Mouse (Mus musculus) liver, adult 2 months (tissue): Measurements from ENCODE around the gene Itgb1bp1. TPM values are rescaled to one million over a fixed set of nuclear protein-coding genes. Genes with fewer than 3 reads are reported as not detected.

ENCODE experiments used
- DNase-seq: peaks from one replicate; pipeline ENCODE4 v3.0.0-alpha.2; 2011; ENCODE audit warnings: low read depth, low spot score; ENCODE audit errors: extremely low read depth
- H3K27ac ChIP-seq: fragments of 200-500 bp; replicated peaks from 2 replicates; pipeline ENCODE4 v1.5.1; 2012; ENCODE audit warnings: low read depth, mild to moderate bottlenecking, control low read depth, inconsistent platforms, low read length; ENCODE audit not compliant: insufficient read depth
- H3K27me3 ChIP-seq: fragments of 200-500 bp; 2 replicates; pipeline ENCODE4 v1.6.1; 2012; ENCODE audit warnings: mild to moderate bottlenecking, moderate library complexity, low read length, inconsistent platforms; ENCODE audit not compliant: control insufficient read depth, insufficient read depth
- H3K36me3 ChIP-seq: fragments of 200-500 bp; 2 replicates; pipeline ENCODE4 v1.6.1; 2012; ENCODE audit warnings: low read length, inconsistent platforms; ENCODE audit not compliant: control insufficient read depth, insufficient read depth
- H3K4me1 ChIP-seq: fragments of 200-500 bp; 2 replicates; pipeline ENCODE4 v1.6.1; 2011; ENCODE audit warnings: low read length; ENCODE audit not compliant: control insufficient read depth, insufficient read depth
- H3K4me3 ChIP-seq: fragments of 200-500 bp; 2 replicates; pipeline ENCODE4 v1.5.1; 2011; ENCODE audit warnings: low read depth, mild to moderate bottlenecking, control low read depth, low read length, moderate library complexity; ENCODE audit not compliant: insufficient read depth
- H3K79me2 ChIP-seq: fragments of 200-500 bp; 2 replicates; pipeline ENCODE4 v1.6.1; 2012; ENCODE audit warnings: inconsistent platforms, mild to moderate bottlenecking, low read length, moderate library complexity; ENCODE audit not compliant: control insufficient read depth, insufficient read depth
- H3K9ac ChIP-seq: fragments of 200-500 bp; 2 replicates; pipeline ENCODE4 v1.6.1; 2012; ENCODE audit warnings: low read depth, mild to moderate bottlenecking, control low read depth, inconsistent platforms, low read length
- CTCF ChIP-seq: fragments of 200-500 bp; IDR thresholded peaks from 2 replicates; pipeline ENCODE4 v1.5.1; 2011; ENCODE audit warnings: low read depth, low read length, control low read depth
- POLR2A ChIP-seq: fragments of 200-500 bp; IDR thresholded peaks from 2 replicates; pipeline ENCODE4 v1.6.1; 2011; ENCODE audit warnings: low read length, control low read depth; ENCODE audit not compliant: insufficient read depth; ENCODE audit errors: extremely low read depth
- WGBS: fragments of 180-500 bp; shearing (Covaris S2); methylation state at CpG from one replicate; pipeline ENCODE4 v1.1.7; 2018; 5-methylcytosine and 5-hydroxymethylcytosine counted together
- polyA plus RNA-seq: library from polyadenylated mRNA; depleted of rRNA; stranded (reverse); fragments of >200 nt; gene quantifications from 2 replicates; pipeline ENCODE4 v1.2.3, GENCODE M21; 2012
- total RNA-seq: library from RNA; depleted of rRNA; stranded (reverse); fragments of >200 nt; gene quantifications from 2 replicates; pipeline ENCODE4 v1.2.3, GENCODE M21; 2014

Gene Itgb1bp1
- total and polyA plus RNA-seq, 2 experiments, result 7.0 to 17.3 TPM

DNA sequence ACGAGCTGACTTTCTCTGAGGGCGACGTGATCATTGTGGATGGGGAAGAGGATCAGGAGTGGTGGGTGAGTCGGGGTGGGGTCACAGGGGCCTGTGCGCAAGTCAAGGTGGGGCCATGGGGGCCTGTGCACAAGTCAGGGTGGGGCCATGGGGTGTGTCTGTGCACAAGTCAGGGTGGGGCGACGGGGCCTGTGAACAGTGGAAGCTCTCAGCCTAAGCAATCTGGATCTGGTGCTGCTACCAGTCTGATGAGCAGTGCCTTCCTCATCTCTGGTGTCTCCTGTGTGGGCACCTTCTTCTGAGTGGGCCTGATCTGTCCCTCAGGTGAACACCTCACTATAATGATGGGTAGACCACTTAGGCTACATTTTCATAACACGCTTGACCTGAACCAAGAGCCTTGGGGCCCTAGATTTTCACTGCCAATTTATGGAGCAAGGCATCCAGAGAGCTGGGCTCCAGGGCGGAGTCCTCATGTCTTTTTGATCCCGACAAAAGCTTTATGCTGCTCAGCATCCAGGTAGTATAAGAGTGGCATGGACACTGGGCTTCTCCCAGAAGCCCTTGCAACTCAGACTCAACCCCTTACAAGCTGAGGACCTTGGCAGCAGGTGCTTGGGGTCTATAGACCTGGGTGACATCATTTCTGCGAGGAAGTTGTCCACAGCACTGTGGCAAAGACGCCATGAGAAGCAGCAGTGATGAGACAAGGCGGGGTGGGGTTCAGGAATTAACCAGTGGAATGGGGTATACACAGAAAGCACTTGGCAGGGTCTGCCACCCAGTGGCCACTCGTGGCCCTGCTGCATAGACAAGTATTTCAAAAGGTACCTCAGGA, 19.9 kb downstream of the Itgb1bp1 start:
- H3K79me2 ChIP-seq, result no peaks in the 10 kb centered on the region
- no peak overlapping the region for H3K9ac ChIP-seq
- TF ChIP-seq CTCF (peak; percentile 84), POLR2A (no peak)
- DNase-seq, result no peak
- no peak overlapping the region for H3K27ac ChIP-seq
- H3K4me1 ChIP-seq, result peaks cover 4% of the 10 kb centered on the region; the same call in 1 of the 2 replicates
- no peak overlapping the region for H3K4me3 ChIP-seq
- H3K36me3 ChIP-seq, result peaks cover 15% of the 10 kb centered on the region
- 79% methylated on average over 14 of the region's 14 CpGs for whole genome bisulfite sequencing
- no peaks in the 10 kb centered on the region for H3K27me3 ChIP-seq

DNA sequence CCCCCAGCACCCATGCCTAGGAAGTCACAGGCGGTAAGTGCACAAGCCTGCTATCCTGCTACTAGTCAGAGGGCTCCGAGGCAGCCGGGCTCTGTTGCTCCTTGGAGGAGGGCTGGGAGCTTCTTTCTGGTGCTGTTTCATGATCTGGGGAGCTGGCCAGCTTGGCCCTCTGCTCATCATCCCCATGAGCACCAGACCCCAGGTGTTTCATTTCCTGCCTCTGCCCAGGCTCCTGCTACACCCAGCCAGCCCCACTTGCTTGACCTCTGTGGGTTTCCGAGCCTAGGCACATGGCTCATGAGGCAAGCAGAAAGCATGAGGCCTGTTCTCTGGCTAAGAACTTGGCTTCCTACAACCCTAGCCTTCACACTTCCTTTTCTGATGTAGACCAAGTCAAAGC, 20.6 kb downstream of the Itgb1bp1 start:
- no peaks in the 10 kb centered on the region for H3K79me2 ChIP-seq
- no peak overlapping the region for H3K27ac ChIP-seq
- TF ChIP-seq POLR2A (no peak), CTCF (no peak)
- no peak overlapping the region for H3K4me3 ChIP-seq
- H3K4me1 ChIP-seq, result peaks cover 4% of the 10 kb centered on the region; the same call in 1 of the 2 replicates
- peaks cover 8% of the 10 kb centered on the region for H3K36me3 ChIP-seq
- no peak overlapping the region for H3K9ac ChIP-seq
- H3K27me3 ChIP-seq, result no peaks in the 10 kb centered on the region
- WGBS, result 87% methylated on average over 4 of the region's 4 CpGs
- DNase-seq, result no peak

DNA sequence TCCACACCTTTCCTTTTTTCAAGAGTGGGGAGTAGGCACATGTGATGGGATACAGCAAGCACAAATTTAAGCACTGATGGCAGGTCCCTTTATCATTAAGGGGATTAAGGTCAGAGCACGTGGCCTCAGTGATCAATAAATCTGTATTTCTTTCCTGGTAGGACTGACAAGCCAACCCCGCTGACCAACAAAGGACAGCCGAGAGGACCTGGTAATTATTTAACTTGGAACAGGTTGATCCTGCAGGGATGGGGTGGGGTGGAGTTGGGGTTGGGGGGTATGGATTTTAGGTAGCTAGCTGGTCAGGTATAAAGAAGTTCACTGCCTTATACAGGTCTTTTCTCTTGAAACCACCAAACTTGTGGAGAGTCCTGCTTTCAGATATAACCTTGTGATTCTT, 21.1 kb downstream of the Itgb1bp1 start:
- H3K4me3 ChIP-seq, result no peak overlapping the region
- TF ChIP-seq POLR2A, result no peak
- TF ChIP-seq CTCF, result no peak
- peak; percentile 30 for DNase-seq
- WGBS, result 23% methylated on average over 3 of the region's 3 CpGs
- peaks cover 3% of the 10 kb centered on the region; the same call in 1 of the 2 replicates for H3K36me3 ChIP-seq
- no peaks in the 10 kb centered on the region for H3K79me2 ChIP-seq
- H3K27me3 ChIP-seq, result no peaks in the 10 kb centered on the region
- H3K9ac ChIP-seq, result no peak overlapping the region
- H3K4me1 ChIP-seq, result peaks cover 4% of the 10 kb centered on the region; the same call in 1 of the 2 replicates
- H3K27ac ChIP-seq, result peak overlapping the region; percentile 33; the same call in 1 of the 2 replicates

- peaks cover 4% of the 10 kb centered on the region; the same call in 1 of the 2 replicates for H3K4me1 ChIP-seq
- H3K79me2 ChIP-seq, result no peaks in the 10 kb centered on the region
- TF ChIP-seq CTCF (no peak), POLR2A (no peak)
- H3K36me3 ChIP-seq, result peaks cover 3% of the 10 kb centered on the region; the same call in 1 of the 2 replicates
- 69% methylated on average over 5 of the region's 5 CpGs for WGBS
- no peak for DNase-seq
- H3K27ac ChIP-seq, result peak overlapping the region; percentile 33
- H3K4me3 ChIP-seq, result no peak overlapping the region
- H3K27me3 ChIP-seq, result no peaks in the 10 kb centered on the region
- H3K9ac ChIP-seq, result no peak overlapping the region
Observed at GRCm38 (mm10) chr12:21264241-21264640, 21.8 kb downstream of the Itgb1bp1 start.

GRCm38 (mm10) chr12:21263256-21263655, 22.8 kb downstream of the Itgb1bp1 start:
- Histone ChIP-seq H3K9ac (no peak overlapping the region), H3K36me3 (peaks cover 6% of the 10 kb centered on the region; the same call in 1 of the 2 replicates), H3K27me3 (no peaks in the 10 kb centered on the region), H3K27ac (no peak overlapping the region), H3K4me3 (no peak overlapping the region), H3K4me1 (peaks cover 4% of the 10 kb centered on the region; the same call in 1 of the 2 replicates), H3K79me2 (no peaks in the 10 kb centered on the region)
- TF ChIP-seq CTCF (no peak), POLR2A (no peak)
- WGBS, result 98% methylated on average over 5 of the region's 5 CpGs
- DNase-seq, result no peak

DNA sequence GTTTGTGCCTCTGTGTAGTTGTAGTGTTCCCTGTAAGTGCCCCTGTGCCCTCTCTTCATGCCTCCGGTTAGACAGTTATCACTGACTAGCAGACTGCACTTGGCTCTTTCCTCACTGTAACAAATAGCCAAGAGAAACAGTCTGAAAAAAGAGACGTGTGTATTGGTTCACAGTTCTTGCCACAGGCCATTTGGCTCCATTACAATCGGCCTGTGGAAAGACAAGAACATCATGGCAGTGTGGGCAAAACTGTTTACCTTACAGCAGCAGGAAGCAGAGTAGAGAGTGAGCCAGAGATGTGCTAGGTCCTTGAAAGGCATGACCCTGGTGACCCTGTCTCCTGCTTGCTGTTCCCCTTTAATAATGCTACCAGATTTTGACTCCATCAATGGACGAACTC, 24.6 kb downstream of the Itgb1bp1 start:
- WGBS, result 43% methylated on average over 4 of the region's 4 CpGs

More for the DNA sequence above, 24.6 kb downstream of the Itgb1bp1 start:
- Histone ChIP-seq H3K4me1 (peaks cover 4% of the 10 kb centered on the region; the same call in 1 of the 2 replicates), H3K4me3 (no peak overlapping the region), H3K36me3 (peaks cover 5% of the 10 kb centered on the region; the same call in 1 of the 2 replicates), H3K27ac (no peak overlapping the region), H3K79me2 (no peaks in the 10 kb centered on the region), H3K27me3 (no peaks in the 10 kb centered on the region), H3K9ac (no peak overlapping the region)
- TF ChIP-seq CTCF (no peak), POLR2A (no peak)
- peak; percentile 46 for DNase-seq
